Mouse (Mus musculus) liver, embryonic 14.5 days (tissue): ENCODE measurements around the gene Rora.

ENCODE experiments used
- CTCF ChIP-seq: IDR thresholded peaks from 2 replicates; pipeline ENCODE4 v1.5.1; 2016; ENCODE audit warnings: antibody characterized with exemption, low read depth, control low read depth
- EP300 ChIP-seq: IDR thresholded peaks from 2 replicates; pipeline ENCODE4 v1.6.1; 2016; ENCODE audit warnings: antibody characterized with exemption, low read depth

DNA sequence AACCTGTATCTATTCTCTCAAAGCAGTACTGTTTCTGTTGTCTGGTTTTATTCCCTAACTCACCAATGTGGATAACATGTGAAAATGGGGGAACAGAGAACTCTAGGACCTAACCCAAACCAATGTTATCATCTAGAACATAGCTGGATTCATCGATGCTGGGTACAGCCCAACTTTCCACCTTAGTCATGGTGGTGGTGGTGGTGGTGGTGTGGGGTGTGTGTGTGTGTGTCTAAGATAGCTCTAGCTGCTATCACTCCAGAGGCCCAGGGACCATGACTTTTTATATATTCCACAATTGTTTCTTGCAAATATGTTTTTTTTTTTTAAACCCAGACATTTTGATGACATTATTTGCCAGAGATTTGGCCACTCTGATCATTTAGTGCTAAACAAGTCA, 433.7 kb downstream of the Rora start:
- TF ChIP-seq CTCF (no peak), EP300 (peak; percentile 71)
